ENCODE assay signal across 23 mouse cellular contexts in genomic region chr4:7485552-7485951, GRCm38 (mm10).
A peak's percentile ranks its signal among the peaks of the same experiment; 100 is the strongest.
DNase-seq lines count a peak whose midpoint lies in the region; ATAC-seq lines count a peak whose summit lies in the region.
"Had no signal": no experiment of that assay in that cellular context is flagged by ENCODE, and none has a peak within 500 bp of the region (broad histone marks: within the 10 kb centered on the region; RNA-seq: fewer than 3 reads in every experiment).

No protein-coding gene starts in this region.

- peak; percentile 35 for DNase-seq in thymus, postnatal 0 days (ENCODE audit: low spot score)
- DNase-seq in thymus, postnatal 4 days: no peak
- peak; percentile 12 for DNase-seq in A20 (ENCODE audit: low read depth, low spot score)
- no peak for DNase-seq in adrenal gland, adult (ENCODE audit: inconsistent age in 2 of 2, low spot score in 1 of 2)
- DNase-seq: adrenal gland, adult 8-10 months; adrenal gland, postnatal 25 days; B cell, adult 2 months; cerebellum, adult 11-12 months; cerebellum, adult 8-10 months; cerebellum, postnatal 10 days; cerebellum, postnatal 36 days; forebrain, postnatal 0 days; gastrocnemius, adult 2 months; gastrocnemius, postnatal 14 days; heart, adult 2 months had no signal

- peak; percentile 22; the same call in 1 of the 2 replicates for ATAC-seq in granulocyte monocyte progenitor cell, adult 5-6 weeks (replicated peaks; ENCODE audit: poor library complexity, severe bottlenecking)
- ATAC-seq in megakaryocyte progenitor cell, adult 5-6 weeks (replicated peaks; ENCODE audit: poor library complexity): peak; percentile 52
- no peak for ATAC-seq in activated CD4-positive, CD25-positive, alpha-beta regulatory T cell, adult 4 months
- ATAC-seq: forebrain, embryonic 14.5 days; forebrain, postnatal 0 days; hindbrain, embryonic 16.5 days; inflammation-experienced regulatory T-cells, adult 6 months; intestine, embryonic 16.5 days; Patski had no signal

Comparison
In these comparisons a context has a peak if more than half of its experiments do, and no peak if none do; other contexts are left out.
1. DNase-seq: peak in thymus, postnatal 0 days (single experiment) and A20 (single experiment); none in thymus, postnatal 4 days (single experiment) and adrenal gland, adult (0 of 2).